Mouse (Mus musculus) G1E (cell line): ENCODE measurements around the gene Gimap1.

Experiments used
- CTCF ChIP-seq: IDR thresholded peaks from 2 replicates; pipeline ENCODE4 v1.5.1; 2012; ENCODE audit warnings: low read depth, low read length, inconsistent platforms, mixed read lengths
- GATA1 ChIP-seq: IDR thresholded peaks from 2 replicates; pipeline ENCODE4 v1.6.1; 2012; ENCODE audit warnings: borderline replicate concordance, low read length, inconsistent platforms, mixed read lengths
- POLR2AphosphoS5 ChIP-seq: IDR thresholded peaks from 2 replicates; pipeline ENCODE4 v1.6.1; 2012; ENCODE audit warnings: low read depth, low read length, inconsistent platforms; ENCODE audit not compliant: insufficient replicate concordance
- TAL1 ChIP-seq: conservative IDR thresholded peaks from 2 replicates; pipeline ENCODE4 v1.6.1; 2012; ENCODE audit warnings: low read depth, low read length, inconsistent platforms, mixed read lengths

GRCm38 (mm10) chr6:48763567-48764270 lies 24.9 kb downstream of the Gimap1 start:
- TF ChIP-seq TAL1 (no peak), CTCF (no peak), GATA1 (no peak), POLR2AphosphoS5 (no peak)
